Mouse (Mus musculus) ES-E14 (cell line): Measurements from ENCODE around the gene Txndc2. TPM values are rescaled to one million over a fixed set of nuclear protein-coding genes. Genes with fewer than 3 reads are reported as not detected.

Experiments used
- DNase-seq: peaks from one replicate; pipeline ENCODE4 v3.0.0-alpha.2; 2013; ENCODE audit warnings: low read depth, low spot score
- H3K27ac ChIP-seq: 2 replicates; pipeline ENCODE4 v1.5.1; 2012; ENCODE audit warnings: low read depth, mild to moderate bottlenecking, low read length, moderate library complexity, mixed read lengths; ENCODE audit not compliant: poor library complexity, insufficient read depth, severe bottlenecking
- H3K36me3 ChIP-seq: 2 replicates; pipeline ENCODE4 v1.6.1; 2012; ENCODE audit warnings: mild to moderate bottlenecking, low read length, moderate library complexity, mixed read lengths; ENCODE audit not compliant: control insufficient read depth, poor library complexity, insufficient read depth, severe bottlenecking
- H3K4me1 ChIP-seq, 2 experiments: fragments of 150-350 bp in 1 of 2; sonication (generic) in 1 of 2; 2 replicates each; pipeline ENCODE4 v1.6.1; 2012; ENCODE audit warnings: low read length in 2 of 2, mild to moderate bottlenecking in 1 of 2, mixed read lengths in 1 of 2; ENCODE audit not compliant: control insufficient read depth in 2 of 2, insufficient read depth in 2 of 2, poor library complexity in 1 of 2
- H3K4me3 ChIP-seq, 2 experiments: fragments of 150-350 bp in 1 of 2; sonication (generic) in 1 of 2; 2 replicates each; pipeline ENCODE4 v1.5.1; 2012; ENCODE audit warnings: low read length in 2 of 2, low read depth in 1 of 2, mild to moderate bottlenecking in 1 of 2, mixed read lengths in 1 of 2; ENCODE audit not compliant: insufficient read depth in 1 of 2, poor library complexity in 1 of 2, severe bottlenecking in 1 of 2
- H3K9ac ChIP-seq: 2 replicates; pipeline ENCODE4 v1.6.1; 2012; ENCODE audit warnings: low read depth, mild to moderate bottlenecking, low read length, mixed read lengths; ENCODE audit not compliant: poor library complexity, insufficient read depth, severe bottlenecking
- H3K9me3 ChIP-seq: fragments of 150-350 bp; sonication (generic); 2 replicates; pipeline ENCODE4 v1.6.1; 2012; ENCODE audit warnings: low read depth, mild to moderate bottlenecking, low read length; ENCODE audit not compliant: control insufficient read depth, insufficient read depth
- CHD2 ChIP-seq: IDR thresholded peaks from 2 replicates; pipeline ENCODE4 v1.6.1; 2014; ENCODE audit warnings: mild to moderate bottlenecking, low read depth, low read length, inconsistent platforms
- HCFC1 ChIP-seq: IDR thresholded peaks from 2 replicates; pipeline ENCODE4 v1.6.1; 2012; ENCODE audit warnings: low read length, inconsistent platforms, borderline replicate concordance; ENCODE audit not compliant: insufficient read depth
- MAFK ChIP-seq: IDR thresholded peaks from 2 replicates; pipeline ENCODE4 v1.6.1; 2014; ENCODE audit warnings: mild to moderate bottlenecking, low read depth, low read length, inconsistent platforms; ENCODE audit not compliant: insufficient read depth
- ZC3H11A ChIP-seq: IDR thresholded peaks from 2 replicates; pipeline ENCODE4 v1.6.1; 2012; ENCODE audit warnings: low read depth, mild to moderate bottlenecking, inconsistent platforms, low read length, borderline replicate concordance
- ZNF384 ChIP-seq: IDR thresholded peaks from 2 replicates; pipeline ENCODE4 v1.6.1; 2012; ENCODE audit warnings: low read depth, low read length, inconsistent platforms
- in situ Hi-C, 2 experiments: fragments of 600-800 bp; cut with MboI; formaldehyde crosslinking; loops; one replicate each; pipeline ENCODE4 v1.15.1; 2025; ENCODE audit warnings: low sequenced_read_pairs in 2 of 2, inconsistent platforms in 1 of 2; ENCODE audit not compliant: unreplicated experiment in 2 of 2
- total RNA-seq: library from RNA; depleted of rRNA; stranded (reverse); fragments of 300-350 nt; gene quantifications from 2 replicates; pipeline ENCODE4 v1.2.3, GENCODE M21; 2012

Gene Txndc2
- total RNA-seq, 1 experiment = 0.13 TPM

GRCm38 (mm10) chr17:65623130-65623529 lies 18.8 kb downstream of the Txndc2 start:
- H3K36me3 ChIP-seq = no peaks in the 10 kb centered on the region
- no peaks in the 10 kb centered on the region for H3K4me1 ChIP-seq
- H3K4me3 ChIP-seq = no peak overlapping the region
- no peak for DNase-seq
- no peak overlapping the region for H3K27ac ChIP-seq
- in situ Hi-C loops = no loop called here
- TF ChIP-seq CHD2 (no peak), ZNF384 (no peak), HCFC1 (no peak), MAFK (no peak), ZC3H11A (no peak)
- no peaks in the 10 kb centered on the region for H3K9me3 ChIP-seq
- no peak overlapping the region for H3K9ac ChIP-seq

- in situ Hi-C loops = no loop called here
- DNase-seq = no peak
- no peak overlapping the region for H3K27ac ChIP-seq
Measured at GRCm38 (mm10) chr17:65618431-65618830, 23.5 kb downstream of the Txndc2 start.

GRCm38 (mm10) chr17:65615678-65616077 lies 26.3 kb downstream of the Txndc2 start:
- Histone ChIP-seq H3K27ac (no peak overlapping the region), H3K4me1 (peaks cover 4 to 7% of the 10 kb centered on the region in 2 experiments; a peak in 1 of 4 replicates), H3K4me3 (no peak overlapping the region), H3K9me3 (no peaks in the 10 kb centered on the region), H3K36me3 (no peaks in the 10 kb centered on the region), H3K9ac (no peak overlapping the region)
- DNase-seq = no peak
- TF ChIP-seq HCFC1 (no peak), MAFK (no peak), ZC3H11A (no peak), CHD2 (no peak), ZNF384 (no peak)
- in situ Hi-C loops = no loop called here

More at GRCm38 (mm10) chr17:65618431-65618830, 23.5 kb downstream of the Txndc2 start:
- H3K9ac ChIP-seq = no peak overlapping the region
- H3K9me3 ChIP-seq = no peaks in the 10 kb centered on the region
- TF ChIP-seq ZNF384 (no peak), CHD2 (no peak), HCFC1 (no peak), MAFK (no peak), ZC3H11A (no peak)
- no peak overlapping the region for H3K4me3 ChIP-seq
- no peaks in the 10 kb centered on the region for H3K36me3 ChIP-seq
- peaks cover 4% of the 10 kb centered on the region in 2 experiments; a peak in 1 of 4 replicates for H3K4me1 ChIP-seq

- peak overlapping the region; percentile 92; the same call in 1 of the 2 replicates for H3K9ac ChIP-seq
Measured at GRCm38 (mm10) chr17:65614431-65614830, 27.5 kb downstream of the Txndc2 start.

More at GRCm38 (mm10) chr17:65614431-65614830, 27.5 kb downstream of the Txndc2 start:
- in situ Hi-C loops = no loop called here
- Histone ChIP-seq H3K27ac (peak overlapping the region; percentile 93; the same call in 1 of the 2 replicates), H3K36me3 (peaks cover 2% of the 10 kb centered on the region; the same call in 1 of the 2 replicates), H3K4me3 (peak overlapping the region; percentile 90 to 97), H3K9me3 (no peaks in the 10 kb centered on the region), H3K4me1 (peaks cover 6 to 7% of the 10 kb centered on the region in 2 experiments; a peak in 2 of 4 replicates)
- no peak for TF ChIP-seq HCFC1
- 0 out of 2 replicates have a peak, but pooled peaks have one; percentile 23 for TF ChIP-seq ZNF384
- DNase-seq = no peak
